Mouse (Mus musculus): ENCODE results near the gene Terf2ip. TPM values are rescaled to one million over a fixed set of nuclear protein-coding genes. Genes with fewer than 3 reads are reported as not detected.

Terf2ip gene
- polyA plus RNA-seq (2015; fragmentation: Nextera tagmentation; extraction: Ambion mirVana): 5.9 and 6.0 TPM in 2 replicates

DNA sequence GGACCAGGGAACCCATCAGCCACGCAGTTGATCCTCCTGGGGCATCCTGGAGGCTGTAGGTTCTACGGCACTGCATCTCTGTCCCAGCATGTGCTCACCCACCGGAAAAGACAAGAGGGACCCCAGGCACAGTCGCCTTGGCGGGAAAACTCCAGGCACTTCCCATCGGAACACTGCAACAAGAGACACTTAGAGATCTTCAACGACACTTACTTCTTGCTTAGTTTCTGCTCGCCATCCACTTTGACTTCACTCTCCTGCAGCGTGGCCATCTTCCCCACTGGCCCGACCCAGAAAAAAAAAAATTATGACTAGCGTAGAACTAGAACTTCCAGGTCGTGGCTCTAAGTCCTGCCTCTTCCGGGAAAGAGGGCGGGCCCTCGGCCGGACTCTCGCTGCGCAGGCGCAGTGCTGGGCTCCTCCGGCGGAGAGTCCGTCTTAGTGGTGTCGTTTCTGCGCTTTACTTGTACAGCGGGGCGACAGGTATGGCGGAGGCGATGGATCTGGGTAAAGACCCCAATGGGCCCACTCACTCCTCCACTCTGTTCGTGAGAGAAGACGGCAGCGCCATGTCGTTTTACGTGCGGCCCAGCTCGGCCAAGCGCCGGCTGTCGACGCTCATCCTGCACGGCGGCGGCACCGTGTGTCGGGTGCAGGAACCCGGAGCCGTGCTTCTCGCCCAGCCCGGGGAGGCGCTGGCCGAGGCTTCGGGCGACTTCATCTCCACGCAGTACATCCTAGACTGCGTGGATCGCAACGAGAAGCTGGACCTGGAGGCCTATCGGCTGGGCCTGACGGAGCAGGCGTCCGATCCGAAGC, at the start of gene Terf2ip, which contains the start of gene Kars:
Terf2ip (plus strand) TSS at position 402 of the 819 bp plus-strand sequence.
Kars (minus strand) TSS at position 327 of the 819 bp plus-strand sequence.
- Histone ChIP-seq H3K27me3 (no peaks in the 10 kb centered on the region), H3K9ac (peak within 1 kb of the TSS; percentile 84), H3K4me1 (replicated peaks) (peaks cover 44% of the 10 kb centered on the region), H3K36me3 (replicated peaks) (peaks cover 16% of the 10 kb centered on the region; the same call in 1 of the 2 replicates), H3K4me2 (peak within 1 kb of the TSS; percentile 98), H3K4me3 (replicated peaks) (peak within 1 kb of the TSS; percentile 94), H3K9me3 (replicated peaks) (no peaks in the 10 kb centered on the region), H3K27ac (replicated peaks) (peak within 1 kb of the TSS; percentile 85)
- under 1% methylated on average over 61 of the region's 61 CpGs for WGBS (ENCODE audit: insufficient replicate concordance)
- peak; percentile 86 for ATAC-seq (ENCODE audit: insufficient read depth)

GRCm38 (mm10) chr8:111962589-111962988, 48.6 kb upstream of the Terf2ip start:
- no peak for ATAC-seq (ENCODE audit: insufficient read depth)
- H3K4me2 ChIP-seq: no peak overlapping the region
- H3K36me3 ChIP-seq (replicated peaks): peaks cover 4% of the 10 kb centered on the region; the same call in 1 of the 2 replicates
- H3K9ac ChIP-seq: no peak overlapping the region
- peaks cover 4% of the 10 kb centered on the region; the same call in 1 of the 2 replicates for H3K4me1 ChIP-seq (replicated peaks)
- WGBS (ENCODE audit: insufficient replicate concordance): 62% methylated on average over 1 of the region's 1 CpGs
- H3K9me3 ChIP-seq (replicated peaks): no peaks in the 10 kb centered on the region
- H3K27ac ChIP-seq (replicated peaks): no peak overlapping the region
- no peaks in the 10 kb centered on the region for H3K27me3 ChIP-seq
- H3K4me3 ChIP-seq (replicated peaks): no peak overlapping the region

DNA sequence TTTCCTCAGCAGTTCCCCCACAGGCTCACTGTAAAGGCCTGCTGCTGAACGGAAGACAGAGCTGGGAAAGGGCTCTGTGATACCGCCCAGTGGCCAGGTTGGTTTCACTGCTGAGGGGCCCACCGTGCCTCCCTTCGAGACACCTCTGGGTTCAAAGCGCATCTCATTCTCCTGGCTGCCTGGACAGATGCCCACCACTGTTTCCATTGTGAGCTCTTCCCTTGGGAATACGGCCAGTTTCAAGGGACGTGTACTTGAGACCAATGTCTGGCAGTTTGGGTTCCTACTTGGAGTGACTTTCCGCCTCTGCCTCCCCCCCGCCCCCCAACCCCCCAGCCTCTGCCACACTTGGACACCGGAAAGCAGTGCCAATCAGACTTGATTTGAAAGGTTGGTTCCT, 48.1 kb upstream of the Terf2ip start:
- no peak for ATAC-seq (ENCODE audit: insufficient read depth)
- no peaks in the 10 kb centered on the region for H3K9me3 ChIP-seq (replicated peaks)
- WGBS (ENCODE audit: insufficient replicate concordance): 73% methylated on average over 10 of the region's 10 CpGs
- H3K4me1 ChIP-seq (replicated peaks): peaks cover 7% of the 10 kb centered on the region; the same call in 1 of the 2 replicates
- 0 out of 2 replicates have a peak, but pooled peaks cover 2% of the 10 kb centered on the region for H3K36me3 ChIP-seq (replicated peaks)
- H3K27me3 ChIP-seq: no peaks in the 10 kb centered on the region
- no peak overlapping the region for H3K4me2 ChIP-seq
- H3K27ac ChIP-seq (replicated peaks): no peak overlapping the region
- H3K9ac ChIP-seq: no peak overlapping the region
- H3K4me3 ChIP-seq (replicated peaks): no peak overlapping the region

GRCm38 (mm10) chr8:111963546-111963945, 47.7 kb upstream of the Terf2ip start:
- WGBS (ENCODE audit: insufficient replicate concordance): 87% methylated on average over 4 of the region's 4 CpGs
- no peaks in the 10 kb centered on the region for H3K9me3 ChIP-seq (replicated peaks)
- peaks cover 7% of the 10 kb centered on the region; the same call in 1 of the 2 replicates for H3K4me1 ChIP-seq (replicated peaks)
- H3K36me3 ChIP-seq (replicated peaks): 0 out of 2 replicates have a peak, but pooled peaks cover 2% of the 10 kb centered on the region
- H3K27ac ChIP-seq (replicated peaks): no peak overlapping the region
- no peak for ATAC-seq (ENCODE audit: insufficient read depth)
- no peak overlapping the region for H3K9ac ChIP-seq
- no peak overlapping the region for H3K4me3 ChIP-seq (replicated peaks)
- no peak overlapping the region for H3K4me2 ChIP-seq
- no peaks in the 10 kb centered on the region for H3K27me3 ChIP-seq

DNA sequence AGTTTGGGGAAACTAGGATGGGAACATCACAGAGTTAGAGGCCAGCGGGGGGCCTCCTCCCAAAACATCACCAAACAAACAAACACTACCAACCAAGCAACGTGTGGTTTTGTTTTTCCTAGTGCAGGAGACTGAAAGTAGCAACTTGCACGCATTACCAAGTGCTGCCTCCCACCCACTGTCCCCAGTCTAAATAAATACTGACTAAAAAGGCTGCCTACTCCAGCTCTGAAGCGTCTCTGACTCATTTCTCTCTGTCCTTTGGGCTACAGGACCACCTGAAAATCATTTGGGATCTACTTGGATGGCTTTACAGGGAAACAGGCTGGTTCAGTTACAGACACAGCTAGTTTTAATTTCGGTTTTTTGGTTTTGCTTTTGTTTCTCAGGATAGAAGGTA, 46.8 kb upstream of the Terf2ip start:
- H3K36me3 ChIP-seq (replicated peaks): 0 out of 2 replicates have a peak, but pooled peaks cover 2% of the 10 kb centered on the region
- no peak overlapping the region for H3K4me2 ChIP-seq
- 59% methylated on average over 5 of the region's 5 CpGs for WGBS (ENCODE audit: insufficient replicate concordance)
- no peak overlapping the region for H3K4me3 ChIP-seq (replicated peaks)
- H3K4me1 ChIP-seq (replicated peaks): peaks cover 7% of the 10 kb centered on the region; the same call in 1 of the 2 replicates
- no peaks in the 10 kb centered on the region for H3K9me3 ChIP-seq (replicated peaks)
- no peaks in the 10 kb centered on the region for H3K27me3 ChIP-seq
- ATAC-seq (ENCODE audit: insufficient read depth): no peak
- no peak overlapping the region for H3K9ac ChIP-seq
- H3K27ac ChIP-seq (replicated peaks): no peak overlapping the region

DNA sequence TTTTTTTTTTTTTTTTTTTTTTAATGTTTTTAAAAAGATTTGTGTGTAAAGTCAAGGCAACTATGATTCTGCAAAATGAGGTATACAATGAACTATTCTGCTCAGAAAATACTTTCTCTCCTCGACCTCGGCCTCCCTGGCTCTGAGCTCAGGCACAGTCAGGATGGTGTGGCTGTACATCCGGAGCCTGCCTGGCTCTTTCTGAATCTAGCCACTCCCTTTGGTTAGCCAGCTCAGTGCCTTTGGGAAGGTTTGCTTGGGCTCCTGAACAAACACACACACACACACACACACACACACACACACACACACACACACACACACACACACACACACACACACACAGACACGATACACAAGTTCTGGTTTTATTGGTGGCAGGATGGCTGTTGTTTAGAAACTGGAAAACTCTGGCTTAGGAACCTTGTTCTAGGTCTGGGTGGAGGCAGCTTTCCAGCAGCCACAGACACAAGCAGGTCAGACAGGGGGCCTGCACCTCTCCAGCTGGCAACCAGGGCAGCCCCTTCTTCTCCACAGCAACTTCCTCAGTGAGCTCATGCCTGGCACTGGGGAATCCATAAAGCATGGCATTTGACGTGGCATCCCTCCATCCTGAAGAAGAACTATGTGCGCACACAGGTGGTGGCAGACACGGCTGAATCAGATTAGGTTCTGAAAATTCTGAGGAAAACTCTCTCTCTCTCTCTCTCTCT, 46.2 kb upstream of the Terf2ip start:
- WGBS (ENCODE audit: insufficient replicate concordance): 70% methylated on average over 7 of the region's 7 CpGs
- H3K27me3 ChIP-seq: no peaks in the 10 kb centered on the region
- no peak overlapping the region for H3K4me3 ChIP-seq (replicated peaks)
- no peak overlapping the region for H3K9ac ChIP-seq
- 0 out of 2 replicates have a peak, but pooled peaks cover 2% of the 10 kb centered on the region for H3K36me3 ChIP-seq (replicated peaks)
- no peak overlapping the region for H3K4me2 ChIP-seq
- H3K4me1 ChIP-seq (replicated peaks): peaks cover 7% of the 10 kb centered on the region; the same call in 1 of the 2 replicates
- no peak for ATAC-seq (ENCODE audit: insufficient read depth)
- no peaks in the 10 kb centered on the region for H3K9me3 ChIP-seq (replicated peaks)
- no peak overlapping the region for H3K27ac ChIP-seq (replicated peaks)

GRCm38 (mm10) chr8:111967246-111967870, 43.8 kb upstream of the Terf2ip start:
- Histone ChIP-seq H3K27ac (replicated peaks) (no peak overlapping the region), H3K9me3 (replicated peaks) (no peaks in the 10 kb centered on the region), H3K27me3 (no peaks in the 10 kb centered on the region), H3K36me3 (replicated peaks) (peaks cover 6% of the 10 kb centered on the region; the same call in 1 of the 2 replicates), H3K4me1 (replicated peaks) (peaks cover 7% of the 10 kb centered on the region; the same call in 1 of the 2 replicates), H3K4me2 (no peak overlapping the region), H3K9ac (no peak overlapping the region), H3K4me3 (replicated peaks) (no peak overlapping the region)
- WGBS (ENCODE audit: insufficient replicate concordance): 37% methylated on average over 5 of the region's 5 CpGs
- ATAC-seq (ENCODE audit: insufficient read depth): peak; percentile 56; the same call in 1 of the 2 replicates

DNA sequence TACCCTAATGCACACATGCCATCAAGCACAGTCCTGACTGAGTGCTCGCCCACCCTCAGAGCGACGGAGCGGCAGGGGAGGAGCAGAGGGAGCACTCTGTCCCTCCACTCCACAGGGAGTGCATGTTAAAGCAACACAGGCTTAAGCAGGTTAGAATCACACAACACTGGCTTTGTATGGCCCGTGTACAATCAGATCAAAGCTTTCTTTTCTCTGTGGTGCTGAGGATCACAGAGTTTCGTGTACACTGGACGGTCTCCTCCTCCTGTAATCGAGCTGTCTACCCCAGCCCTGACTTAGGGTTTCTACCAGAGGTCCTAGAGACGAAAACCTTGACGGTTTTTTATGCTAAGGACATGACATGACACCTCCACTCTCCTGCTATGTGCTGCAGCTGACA, 42.7 kb upstream of the Terf2ip start:
- Histone ChIP-seq H3K27me3 (no peaks in the 10 kb centered on the region), H3K4me3 (replicated peaks) (no peak overlapping the region), H3K9ac (no peak overlapping the region), H3K27ac (replicated peaks) (no peak overlapping the region), H3K36me3 (replicated peaks) (peaks cover 11% of the 10 kb centered on the region), H3K4me1 (replicated peaks) (peaks cover 7% of the 10 kb centered on the region; the same call in 1 of the 2 replicates), H3K9me3 (replicated peaks) (no peaks in the 10 kb centered on the region), H3K4me2 (no peak overlapping the region)
- ATAC-seq (ENCODE audit: insufficient read depth): no peak
- WGBS (ENCODE audit: insufficient replicate concordance): 78% methylated on average over 10 of the region's 10 CpGs

DNA sequence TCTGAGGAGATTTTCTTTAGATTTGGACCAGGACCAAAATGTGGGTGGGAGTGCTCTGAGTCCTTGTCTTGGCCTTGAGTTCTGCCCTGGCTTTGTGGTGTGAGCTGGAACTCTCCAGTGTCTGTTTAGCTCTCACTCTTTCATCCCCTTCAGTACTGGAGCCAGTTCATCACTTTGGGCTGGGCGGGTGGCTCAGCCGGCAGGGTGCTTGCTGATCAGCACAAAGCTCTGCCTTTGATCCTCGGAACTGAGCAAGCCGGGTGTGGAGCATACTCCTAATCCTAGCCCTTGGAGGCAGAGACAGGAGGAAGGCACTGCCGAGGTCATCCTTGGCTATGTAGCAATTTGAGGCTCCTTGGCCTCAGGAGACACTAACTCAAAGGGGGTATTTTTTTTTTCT, 42.2 kb upstream of the Terf2ip start:
- Histone ChIP-seq H3K36me3 (replicated peaks) (peaks cover 16% of the 10 kb centered on the region), H3K4me3 (replicated peaks) (no peak overlapping the region), H3K4me1 (replicated peaks) (peaks cover 7% of the 10 kb centered on the region; the same call in 1 of the 2 replicates), H3K9ac (no peak overlapping the region), H3K27me3 (no peaks in the 10 kb centered on the region), H3K27ac (replicated peaks) (no peak overlapping the region), H3K9me3 (replicated peaks) (no peaks in the 10 kb centered on the region), H3K4me2 (no peak overlapping the region)
- ATAC-seq (ENCODE audit: insufficient read depth): no peak
- WGBS (ENCODE audit: insufficient replicate concordance): 67% methylated on average over 5 of the region's 5 CpGs

DNA sequence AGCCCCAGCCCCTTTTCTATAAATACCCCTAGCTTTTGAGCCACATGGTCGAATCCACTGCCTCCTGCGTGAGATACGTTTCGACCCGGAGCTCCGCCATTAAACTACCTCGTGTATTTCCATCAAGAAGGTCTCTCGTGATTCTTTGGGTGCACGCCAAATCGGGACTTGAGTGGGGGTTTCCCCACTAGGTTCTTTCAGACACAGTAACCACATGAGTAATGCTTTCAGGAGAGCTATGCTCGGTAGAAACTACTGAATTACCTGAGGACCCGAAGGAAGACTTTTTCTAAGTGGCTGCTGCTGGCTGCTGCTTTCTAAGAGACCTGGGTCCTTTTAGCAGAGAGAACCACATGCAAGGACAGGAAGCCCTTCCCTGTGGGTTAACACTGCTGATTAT, 37.1 kb upstream of the Terf2ip start:
- Histone ChIP-seq H3K9me3 (replicated peaks) (no peaks in the 10 kb centered on the region), H3K36me3 (replicated peaks) (peaks cover 29% of the 10 kb centered on the region), H3K4me3 (replicated peaks) (no peak overlapping the region), H3K9ac (no peak overlapping the region), H3K4me1 (replicated peaks) (peaks cover 17% of the 10 kb centered on the region), H3K4me2 (no peak overlapping the region), H3K27ac (replicated peaks) (no peak overlapping the region), H3K27me3 (no peaks in the 10 kb centered on the region)
- 87% methylated on average over 12 of the region's 12 CpGs for WGBS (ENCODE audit: insufficient replicate concordance)
- no peak for ATAC-seq (ENCODE audit: insufficient read depth)

Data from liver, embryonic 15.5 days (tissue).